Mouse (Mus musculus): ENCODE measurements around the gene Rfx1. TPM values are rescaled to one million over a fixed set of nuclear protein-coding genes. Genes with fewer than 3 reads are reported as not detected.

The Rfx1 gene
- polyA plus RNA-seq, 1 experiment, result not detected

- Histone ChIP-seq H3K4me1 (ENCODE audit: control insufficient read depth, insufficient read depth, low read length) (peaks cover 17% of the 10 kb centered on the region), H3K27ac (ENCODE audit: insufficient read depth, low read depth, low read length) (no peak overlapping the region), H3K4me3 (ENCODE audit: insufficient read depth, low read depth, low read length) (no peak overlapping the region)
- TF ChIP-seq CTCF (IDR thresholded peaks at IDR 0.05; ENCODE audit: insufficient read depth, low read depth, low read length) (no peak), POLR2A (IDR thresholded peaks at IDR 0.05; ENCODE audit: insufficient read depth, low read depth, low read length) (no peak)
- 96% methylated on average over 6 of the region's 6 CpGs for WGBS
Observed at GRCm38 (mm10) chr8:84106216-84107040, 39.8 kb downstream of the Rfx1 start.

DNA sequence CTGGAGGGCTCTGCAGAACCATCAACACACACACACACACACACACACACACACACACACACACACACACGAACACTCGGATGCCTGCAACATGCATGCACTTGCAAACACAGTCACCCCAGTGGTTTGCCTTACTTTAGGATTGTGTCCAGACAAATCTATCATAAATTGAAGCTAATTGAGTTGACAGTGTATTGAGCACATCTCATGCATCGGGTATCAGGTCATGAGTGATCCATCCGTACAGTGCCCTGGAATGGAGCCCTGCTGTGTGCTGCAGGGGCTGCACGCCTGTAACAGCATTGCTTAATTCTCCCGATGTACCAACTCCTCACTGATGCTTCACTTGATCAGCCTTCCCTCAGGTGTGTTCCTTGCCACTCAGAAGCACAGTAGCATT is 49.0 kb downstream of the Rfx1 start:
- 87% methylated on average over 6 of the region's 6 CpGs for WGBS
- H3K4me3 ChIP-seq (ENCODE audit: insufficient read depth, low read depth, low read length), result no peak overlapping the region
- TF ChIP-seq POLR2A (IDR thresholded peaks at IDR 0.05; ENCODE audit: insufficient read depth, low read depth, low read length) (no peak), CTCF (IDR thresholded peaks at IDR 0.05; ENCODE audit: insufficient read depth, low read depth, low read length) (no peak)
- no peak overlapping the region for H3K27ac ChIP-seq (ENCODE audit: insufficient read depth, low read depth, low read length)
- H3K4me1 ChIP-seq (ENCODE audit: control insufficient read depth, insufficient read depth, low read length), result no peaks in the 10 kb centered on the region

GRCm38 (mm10) chr8:84122151-84122550 is 55.5 kb downstream of the Rfx1 start:
- no peak for TF ChIP-seq POLR2A (IDR thresholded peaks at IDR 0.05; ENCODE audit: insufficient read depth, low read depth, low read length)
- TF ChIP-seq CTCF (IDR thresholded peaks at IDR 0.05; ENCODE audit: insufficient read depth, low read depth, low read length), result no peak
- 88% methylated on average over 3 of the region's 3 CpGs for WGBS
- Histone ChIP-seq H3K27ac (ENCODE audit: insufficient read depth, low read depth, low read length) (no peak overlapping the region), H3K4me1 (ENCODE audit: control insufficient read depth, insufficient read depth, low read length) (no peaks in the 10 kb centered on the region), H3K4me3 (ENCODE audit: insufficient read depth, low read depth, low read length) (no peak overlapping the region)

DNA sequence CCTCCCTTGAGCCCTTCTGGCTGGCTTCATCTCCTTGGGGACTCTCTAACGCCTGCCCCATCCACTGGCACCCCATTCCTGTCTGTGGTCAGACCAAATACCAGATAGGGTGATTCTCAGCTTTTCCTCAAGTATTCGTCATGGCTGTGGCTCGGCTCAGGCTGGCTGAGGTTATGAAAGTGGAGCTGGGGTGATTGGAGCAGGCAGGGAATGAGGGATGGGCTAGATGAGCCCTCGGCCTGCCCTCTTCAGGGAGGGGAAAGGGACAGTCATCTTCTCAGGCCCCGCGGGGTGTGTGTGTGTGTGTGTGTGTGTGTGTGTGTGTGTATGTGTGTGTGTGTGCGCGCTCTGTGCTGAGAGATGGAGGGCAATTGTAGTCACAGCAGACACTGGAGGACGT is 59.0 kb downstream of the Rfx1 start, which contains the start of gene Podnl1:
Gene Podnl1 (plus strand): TSS at position 334 of the 400 bp plus-strand sequence.
- H3K27ac ChIP-seq (ENCODE audit: insufficient read depth, low read depth, low read length), result no peak within 1 kb of the TSS

GRCm38 (mm10) chr8:84126742-84127141 is 60.1 kb downstream of the Rfx1 start:
- Histone ChIP-seq H3K27ac (ENCODE audit: insufficient read depth, low read depth, low read length) (no peak overlapping the region), H3K4me3 (ENCODE audit: insufficient read depth, low read depth, low read length) (no peak overlapping the region), H3K4me1 (ENCODE audit: control insufficient read depth, insufficient read depth, low read length) (peaks cover 7% of the 10 kb centered on the region)
- WGBS, result 89% methylated on average over 2 of the region's 2 CpGs
- TF ChIP-seq CTCF (IDR thresholded peaks at IDR 0.05; ENCODE audit: insufficient read depth, low read depth, low read length) (no peak), POLR2A (IDR thresholded peaks at IDR 0.05; ENCODE audit: insufficient read depth, low read depth, low read length) (no peak)

More for the DNA sequence above, 59.0 kb downstream of the Rfx1 start, which contains the start of gene Podnl1:
- Histone ChIP-seq H3K4me1 (ENCODE audit: control insufficient read depth, insufficient read depth, low read length) (peaks cover under 1% of the 10 kb centered on the region; the same call in 1 of the 2 replicates), H3K4me3 (ENCODE audit: insufficient read depth, low read depth, low read length) (no peak within 1 kb of the TSS)
- TF ChIP-seq POLR2A (IDR thresholded peaks at IDR 0.05; ENCODE audit: insufficient read depth, low read depth, low read length) (no peak), CTCF (IDR thresholded peaks at IDR 0.05; ENCODE audit: insufficient read depth, low read depth, low read length) (no peak)
- 70% methylated on average over 9 of the region's 9 CpGs for WGBS

DNA sequence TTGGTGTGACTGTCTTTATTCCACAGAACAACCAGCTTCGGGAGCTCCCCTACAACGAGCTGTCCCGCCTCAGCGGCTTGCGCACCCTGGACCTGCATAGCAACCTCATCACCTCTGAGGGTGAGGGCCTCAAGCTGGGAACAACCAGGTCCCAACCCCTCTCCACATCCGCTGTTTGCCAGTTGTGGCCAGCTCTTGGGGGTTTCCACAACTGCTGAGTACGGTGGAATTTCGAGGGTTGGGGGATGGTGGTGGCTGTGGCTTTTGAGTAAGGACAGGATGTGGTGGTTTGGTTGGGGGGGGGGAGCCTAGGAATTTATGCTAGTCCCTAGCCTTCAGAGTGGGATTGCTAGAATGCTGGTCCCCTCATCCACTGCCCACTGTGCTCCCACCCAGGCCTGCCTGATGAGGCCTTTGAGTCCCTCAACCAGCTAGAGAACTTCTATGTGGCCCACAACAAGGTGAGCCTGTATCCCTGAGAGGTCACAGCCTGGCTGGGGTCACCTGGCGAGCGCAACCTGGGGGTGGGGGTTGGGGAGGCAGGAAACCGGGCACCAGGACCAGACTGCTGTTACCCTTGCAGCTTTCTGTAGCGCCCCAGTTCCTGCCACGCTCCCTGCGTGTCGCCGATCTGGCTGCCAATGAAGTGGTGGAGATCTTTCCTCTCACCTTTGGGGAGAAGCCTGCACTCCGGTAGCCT is 60.7 kb downstream of the Rfx1 start:
- H3K27ac ChIP-seq (ENCODE audit: insufficient read depth, low read depth, low read length), result no peak overlapping the region
- H3K4me3 ChIP-seq (ENCODE audit: insufficient read depth, low read depth, low read length), result no peak overlapping the region
- peaks cover 7% of the 10 kb centered on the region for H3K4me1 ChIP-seq (ENCODE audit: control insufficient read depth, insufficient read depth, low read length)
- TF ChIP-seq CTCF (IDR thresholded peaks at IDR 0.05; ENCODE audit: insufficient read depth, low read depth, low read length) (no peak), POLR2A (IDR thresholded peaks at IDR 0.05; ENCODE audit: insufficient read depth, low read depth, low read length) (no peak)
- 81% methylated on average over 17 of the region's 17 CpGs for WGBS

DNA sequence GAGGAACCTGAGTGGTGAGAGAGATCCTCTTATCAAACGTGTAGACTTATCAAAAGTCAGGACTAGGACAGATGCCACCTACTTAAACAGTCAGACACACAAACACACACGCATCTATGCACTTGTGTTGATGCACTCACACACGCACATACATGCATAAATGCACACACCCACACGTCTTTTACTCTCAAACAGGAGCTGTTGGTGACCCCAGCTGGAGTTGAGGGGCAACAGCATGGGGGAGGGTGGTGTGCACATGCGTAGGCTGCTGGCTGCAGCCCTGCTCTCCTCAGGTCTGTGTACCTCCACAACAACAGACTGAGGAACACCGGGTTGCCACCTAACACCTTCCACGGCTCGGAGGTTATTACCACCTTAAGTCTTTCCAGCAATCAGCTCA is 61.6 kb downstream of the Rfx1 start:
- TF ChIP-seq CTCF (IDR thresholded peaks at IDR 0.05; ENCODE audit: insufficient read depth, low read depth, low read length), result no peak
- TF ChIP-seq POLR2A (IDR thresholded peaks at IDR 0.05; ENCODE audit: insufficient read depth, low read depth, low read length), result no peak
- Histone ChIP-seq H3K4me1 (ENCODE audit: control insufficient read depth, insufficient read depth, low read length) (peaks cover 7% of the 10 kb centered on the region), H3K4me3 (ENCODE audit: insufficient read depth, low read depth, low read length) (no peak overlapping the region), H3K27ac (ENCODE audit: insufficient read depth, low read depth, low read length) (no peak overlapping the region)
- WGBS, result 64% methylated on average over 8 of the region's 8 CpGs

DNA sequence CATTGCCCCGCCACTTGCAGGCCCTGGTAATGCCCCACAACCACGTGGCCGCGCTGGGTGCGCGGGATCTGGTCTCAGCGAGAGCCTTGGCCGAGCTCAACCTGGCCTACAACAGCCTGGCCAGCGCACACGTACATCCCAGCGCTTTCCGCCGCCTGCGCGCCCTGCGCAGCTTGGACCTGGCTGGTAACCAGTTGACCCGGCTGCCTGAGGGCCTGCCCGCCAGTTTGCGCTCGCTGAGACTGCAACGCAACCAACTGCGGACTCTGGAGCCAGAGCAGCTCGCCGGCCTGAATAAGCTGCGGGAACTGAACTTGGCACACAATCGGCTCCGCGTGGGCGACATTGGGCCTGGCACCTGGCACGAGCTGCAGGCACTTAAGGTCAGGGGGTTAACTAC is 64.2 kb downstream of the Rfx1 start:
- 42% methylated on average over 30 of the region's 30 CpGs for WGBS
- Histone ChIP-seq H3K4me1 (ENCODE audit: control insufficient read depth, insufficient read depth, low read length) (peaks cover 7% of the 10 kb centered on the region), H3K27ac (ENCODE audit: insufficient read depth, low read depth, low read length) (no peak overlapping the region), H3K4me3 (ENCODE audit: insufficient read depth, low read depth, low read length) (no peak overlapping the region)
- TF ChIP-seq POLR2A (IDR thresholded peaks at IDR 0.05; ENCODE audit: insufficient read depth, low read depth, low read length), result no peak
- TF ChIP-seq CTCF (IDR thresholded peaks at IDR 0.05; ENCODE audit: insufficient read depth, low read depth, low read length), result no peak

DNA sequence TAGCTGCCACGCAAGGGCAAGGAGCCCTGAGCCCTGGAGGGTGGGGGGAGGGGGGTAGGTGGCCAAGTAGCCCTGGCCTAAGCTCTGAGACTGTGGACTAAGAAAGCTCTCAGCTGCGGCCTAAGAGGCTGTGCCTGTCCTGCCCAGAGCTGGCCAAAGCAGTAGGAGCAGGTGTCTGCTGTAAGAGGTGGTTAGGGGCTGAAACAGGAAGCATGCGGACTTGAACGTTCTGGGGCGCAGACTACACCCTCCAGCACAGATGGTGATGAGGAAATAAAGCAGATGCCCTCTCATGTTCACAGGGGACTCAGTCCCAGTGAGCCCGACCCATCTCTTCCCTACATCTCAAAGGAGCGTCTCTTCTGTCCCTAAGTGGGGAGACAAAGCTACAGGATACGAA is 65.6 kb downstream of the Rfx1 start:
- Histone ChIP-seq H3K4me3 (ENCODE audit: insufficient read depth, low read depth, low read length) (no peak overlapping the region), H3K27ac (ENCODE audit: insufficient read depth, low read depth, low read length) (no peak overlapping the region), H3K4me1 (ENCODE audit: control insufficient read depth, insufficient read depth, low read length) (peaks cover 7% of the 10 kb centered on the region)
- TF ChIP-seq POLR2A (IDR thresholded peaks at IDR 0.05; ENCODE audit: insufficient read depth, low read depth, low read length), result no peak
- 86% methylated on average over 8 of the region's 8 CpGs for WGBS
